Mouse (Mus musculus): ENCODE measurements at regions not wholly inside any gene's neighbourhood (a gene's known extent, or its start where the extent isn't known, plus 50 kb on each side); places are given as distances from the start of the nearest gene placed in this dataset.

GRCm38 (mm10) chr13:26020491-26020890, 749.5 kb downstream of the Hdgfl1 start:
- H3K9ac ChIP-seq (ENCODE audit: low read length): no peak overlapping the region
- no peaks in the 10 kb centered on the region for H3K4me1 ChIP-seq (ENCODE audit: control insufficient read depth, insufficient read depth, low read length)
- no peak overlapping the region for H3K27ac ChIP-seq (ENCODE audit: low read length)
- 81% methylated on average over 2 of the region's 2 CpGs for WGBS
- ATAC-seq (ENCODE audit: insufficient read depth, low FRiP score): no peak
- H3K4me2 ChIP-seq (ENCODE audit: low read depth, low read length): no peak overlapping the region
- no peaks in the 10 kb centered on the region for H3K27me3 ChIP-seq (ENCODE audit: control insufficient read depth, insufficient read depth, low read length)
- H3K9me3 ChIP-seq (replicated peaks; ENCODE audit: control insufficient read depth, low read length): no peaks in the 10 kb centered on the region
- no peak overlapping the region for H3K4me3 ChIP-seq (replicated peaks; ENCODE audit: low read length)
- H3K36me3 ChIP-seq (ENCODE audit: control insufficient read depth, insufficient read depth, low read length): no peaks in the 10 kb centered on the region

- Histone ChIP-seq H3K27me3 (ENCODE audit: control insufficient read depth, insufficient read depth, low read length) (no peaks in the 10 kb centered on the region), H3K4me1 (ENCODE audit: control insufficient read depth, insufficient read depth, low read length) (no peaks in the 10 kb centered on the region), H3K4me2 (ENCODE audit: low read depth, low read length) (no peak overlapping the region), H3K27ac (ENCODE audit: low read length) (no peak overlapping the region), H3K9me3 (replicated peaks; ENCODE audit: control insufficient read depth, low read length) (no peaks in the 10 kb centered on the region), H3K36me3 (ENCODE audit: control insufficient read depth, insufficient read depth, low read length) (no peaks in the 10 kb centered on the region), H3K9ac (ENCODE audit: low read length) (no peak overlapping the region), H3K4me3 (replicated peaks; ENCODE audit: low read length) (no peak overlapping the region)
- ATAC-seq (ENCODE audit: insufficient read depth, low FRiP score): no peak
- 84% methylated on average over 1 of the region's 1 CpGs for WGBS
Observed at GRCm38 (mm10) chr13:26009131-26009530, 738.8 kb upstream of the Nrsn1 start.

- Histone ChIP-seq H3K27me3 (ENCODE audit: control insufficient read depth, insufficient read depth, low read length) (no peaks in the 10 kb centered on the region), H3K4me3 (replicated peaks; ENCODE audit: low read length) (no peak overlapping the region), H3K27ac (ENCODE audit: low read length) (no peak overlapping the region), H3K4me2 (ENCODE audit: low read depth, low read length) (no peak overlapping the region), H3K4me1 (ENCODE audit: control insufficient read depth, insufficient read depth, low read length) (no peaks in the 10 kb centered on the region), H3K36me3 (ENCODE audit: control insufficient read depth, insufficient read depth, low read length) (no peaks in the 10 kb centered on the region), H3K9me3 (replicated peaks; ENCODE audit: control insufficient read depth, low read length) (no peaks in the 10 kb centered on the region), H3K9ac (ENCODE audit: low read length) (no peak overlapping the region)
- no peak for ATAC-seq (ENCODE audit: insufficient read depth, low FRiP score)
- 82% methylated on average over 7 of the region's 7 CpGs for WGBS
Observed at GRCm38 (mm10) chr13:26004768-26005560, 734.7 kb upstream of the Nrsn1 start.

GRCm38 (mm10) chr13:25993526-25993925, 723.2 kb upstream of the Nrsn1 start:
- no peak for ATAC-seq (ENCODE audit: insufficient read depth, low FRiP score)
- Histone ChIP-seq H3K9me3 (replicated peaks; ENCODE audit: control insufficient read depth, low read length) (no peaks in the 10 kb centered on the region), H3K4me2 (ENCODE audit: low read depth, low read length) (no peak overlapping the region), H3K4me3 (replicated peaks; ENCODE audit: low read length) (no peak overlapping the region), H3K36me3 (ENCODE audit: control insufficient read depth, insufficient read depth, low read length) (no peaks in the 10 kb centered on the region), H3K27ac (ENCODE audit: low read length) (no peak overlapping the region), H3K27me3 (ENCODE audit: control insufficient read depth, insufficient read depth, low read length) (no peaks in the 10 kb centered on the region), H3K9ac (ENCODE audit: low read length) (no peak overlapping the region), H3K4me1 (ENCODE audit: control insufficient read depth, insufficient read depth, low read length) (no peaks in the 10 kb centered on the region)
- WGBS: 62% methylated on average over 1 of the region's 1 CpGs

GRCm38 (mm10) chr13:25989067-25989756, 718.9 kb upstream of the Nrsn1 start:
- no peaks in the 10 kb centered on the region for H3K36me3 ChIP-seq (ENCODE audit: control insufficient read depth, insufficient read depth, low read length)
- no peak overlapping the region for H3K27ac ChIP-seq (ENCODE audit: low read length)
- WGBS: 51% methylated on average over 5 of the region's 5 CpGs
- no peaks in the 10 kb centered on the region for H3K27me3 ChIP-seq (ENCODE audit: control insufficient read depth, insufficient read depth, low read length)
- H3K9ac ChIP-seq (ENCODE audit: low read length): no peak overlapping the region
- no peak overlapping the region for H3K4me3 ChIP-seq (replicated peaks; ENCODE audit: low read length)
- no peaks in the 10 kb centered on the region for H3K4me1 ChIP-seq (ENCODE audit: control insufficient read depth, insufficient read depth, low read length)
- no peak overlapping the region for H3K4me2 ChIP-seq (ENCODE audit: low read depth, low read length)
- no peak for ATAC-seq (ENCODE audit: insufficient read depth, low FRiP score)
- no peaks in the 10 kb centered on the region for H3K9me3 ChIP-seq (replicated peaks; ENCODE audit: control insufficient read depth, low read length)

GRCm38 (mm10) chr13:25984535-25984934, 714.2 kb upstream of the Nrsn1 start:
- H3K36me3 ChIP-seq (ENCODE audit: control insufficient read depth, insufficient read depth, low read length): no peaks in the 10 kb centered on the region
- WGBS: 87% methylated on average over 1 of the region's 1 CpGs

GRCm38 (mm10) chr13:25983659-25984058, 713.4 kb upstream of the Nrsn1 start:
- Histone ChIP-seq H3K9ac (ENCODE audit: low read length) (no peak overlapping the region), H3K9me3 (replicated peaks; ENCODE audit: control insufficient read depth, low read length) (no peaks in the 10 kb centered on the region), H3K36me3 (ENCODE audit: control insufficient read depth, insufficient read depth, low read length) (no peaks in the 10 kb centered on the region), H3K27ac (ENCODE audit: low read length) (no peak overlapping the region), H3K27me3 (ENCODE audit: control insufficient read depth, insufficient read depth, low read length) (no peaks in the 10 kb centered on the region), H3K4me1 (ENCODE audit: control insufficient read depth, insufficient read depth, low read length) (no peaks in the 10 kb centered on the region), H3K4me3 (replicated peaks; ENCODE audit: low read length) (no peak overlapping the region), H3K4me2 (ENCODE audit: low read depth, low read length) (no peak overlapping the region)
- ATAC-seq (ENCODE audit: insufficient read depth, low FRiP score): no peak
- WGBS: 72% methylated on average over 1 of the region's 1 CpGs

More at GRCm38 (mm10) chr13:25984535-25984934, 714.2 kb upstream of the Nrsn1 start:
- Histone ChIP-seq H3K4me1 (ENCODE audit: control insufficient read depth, insufficient read depth, low read length) (no peaks in the 10 kb centered on the region), H3K4me2 (ENCODE audit: low read depth, low read length) (no peak overlapping the region), H3K9ac (ENCODE audit: low read length) (no peak overlapping the region), H3K27me3 (ENCODE audit: control insufficient read depth, insufficient read depth, low read length) (no peaks in the 10 kb centered on the region), H3K9me3 (replicated peaks; ENCODE audit: control insufficient read depth, low read length) (no peaks in the 10 kb centered on the region), H3K4me3 (replicated peaks; ENCODE audit: low read length) (no peak overlapping the region), H3K27ac (ENCODE audit: low read length) (no peak overlapping the region)
- no peak for ATAC-seq (ENCODE audit: insufficient read depth, low FRiP score)

- Histone ChIP-seq H3K9me3 (replicated peaks; ENCODE audit: control insufficient read depth, low read length) (no peaks in the 10 kb centered on the region), H3K27me3 (ENCODE audit: control insufficient read depth, insufficient read depth, low read length) (no peaks in the 10 kb centered on the region), H3K36me3 (ENCODE audit: control insufficient read depth, insufficient read depth, low read length) (no peaks in the 10 kb centered on the region), H3K4me3 (replicated peaks; ENCODE audit: low read length) (no peak overlapping the region), H3K27ac (ENCODE audit: low read length) (no peak overlapping the region), H3K4me2 (ENCODE audit: low read depth, low read length) (no peak overlapping the region), H3K4me1 (ENCODE audit: control insufficient read depth, insufficient read depth, low read length) (no peaks in the 10 kb centered on the region), H3K9ac (ENCODE audit: low read length) (no peak overlapping the region)
- WGBS: 72% methylated on average over 1 of the region's 1 CpGs
- ATAC-seq (ENCODE audit: insufficient read depth, low FRiP score): no peak
Observed at GRCm38 (mm10) chr13:25978648-25979047, 708.3 kb upstream of the Nrsn1 start.

GRCm38 (mm10) chr13:25958592-25958991, 688.3 kb upstream of the Nrsn1 start:
- Histone ChIP-seq H3K9ac (ENCODE audit: low read length) (no peak overlapping the region), H3K4me3 (replicated peaks; ENCODE audit: low read length) (no peak overlapping the region), H3K4me2 (ENCODE audit: low read depth, low read length) (no peak overlapping the region), H3K36me3 (ENCODE audit: control insufficient read depth, insufficient read depth, low read length) (no peaks in the 10 kb centered on the region), H3K9me3 (replicated peaks; ENCODE audit: control insufficient read depth, low read length) (no peaks in the 10 kb centered on the region), H3K27me3 (ENCODE audit: control insufficient read depth, insufficient read depth, low read length) (no peaks in the 10 kb centered on the region), H3K4me1 (ENCODE audit: control insufficient read depth, insufficient read depth, low read length) (no peaks in the 10 kb centered on the region), H3K27ac (ENCODE audit: low read length) (no peak overlapping the region)
- ATAC-seq (ENCODE audit: insufficient read depth, low FRiP score): no peak

All from stomach, embryonic 16.5 days (tissue).